Mouse (Mus musculus) B cell, adult 2 months (primary cell): ENCODE measurements around the gene Ints3.

Experiments used
- DNase-seq, 2 experiments: peaks; one replicate each; pipeline ENCODE4 v3.0.0; 2022

The Ints3 gene

DNA sequence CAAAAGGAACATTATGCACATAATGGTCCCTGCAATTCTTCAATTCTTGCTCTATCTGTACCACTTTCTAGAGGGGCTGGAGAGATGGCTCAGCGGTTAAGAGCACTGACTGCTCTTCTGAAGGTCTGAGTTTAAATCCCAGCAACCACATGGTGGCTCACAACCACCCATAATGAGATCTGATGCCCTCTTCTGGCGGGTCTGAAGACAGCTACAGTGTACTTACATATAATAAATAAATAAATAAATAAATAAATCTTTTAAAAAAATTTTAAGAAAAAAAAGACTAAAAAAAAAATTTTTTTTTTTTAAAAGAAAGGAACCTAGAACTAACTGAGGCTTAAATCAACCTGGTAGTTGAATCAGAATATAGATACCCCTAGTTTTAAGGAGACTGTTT, 90.6 kb downstream of the Ints3 start:
- DNase-seq: peak; percentile 37 to 45
